Mouse (Mus musculus): ENCODE data around the gene 4930522L14Rik. TPM values are rescaled to one million over a fixed set of nuclear protein-coding genes. Genes with fewer than 3 reads are reported as not detected.
"Not testable (repeated sequence)": the region's sequence is repeated elsewhere in the genome, so short reads cannot be mapped to it uniquely, and the experiment has no call there.

Gene 4930522L14Rik
- 10.5 and 12.2 TPM in 2 replicates for polyA plus RNA-seq (2012; ENCODE audit: insufficient read depth, insufficient read length, missing spikeins)

- H3K27ac ChIP-seq (ENCODE audit: insufficient read depth, low read depth, low read length): 0 out of 2 replicates have a peak within 1 kb of the TSS, but pooled peaks have one; percentile 19
- H3K4me1 ChIP-seq (ENCODE audit: control insufficient read depth, insufficient read depth, low read length): not testable (repeated sequence)
Measured at GRCm38 (mm10) chr5:109751391-109752071, at the start of gene 4930522L14Rik. Gene 4930522L14Rik, minus strand, starts transcription at chr5:109751886.

GRCm38 (mm10) chr5:109801466-109801865 is 49.8 kb upstream of the 4930522L14Rik start:
- H3K27ac ChIP-seq (ENCODE audit: insufficient read depth, low read depth, low read length); H3K4me3 ChIP-seq (ENCODE audit: insufficient read depth, low read length); H3K4me1 ChIP-seq (ENCODE audit: control insufficient read depth, insufficient read depth, low read length): not testable (repeated sequence)

More at GRCm38 (mm10) chr5:109751391-109752071, at the start of gene 4930522L14Rik:
- peak within 1 kb of the TSS; percentile 82 for H3K4me3 ChIP-seq (ENCODE audit: insufficient read depth, low read length)

DNA sequence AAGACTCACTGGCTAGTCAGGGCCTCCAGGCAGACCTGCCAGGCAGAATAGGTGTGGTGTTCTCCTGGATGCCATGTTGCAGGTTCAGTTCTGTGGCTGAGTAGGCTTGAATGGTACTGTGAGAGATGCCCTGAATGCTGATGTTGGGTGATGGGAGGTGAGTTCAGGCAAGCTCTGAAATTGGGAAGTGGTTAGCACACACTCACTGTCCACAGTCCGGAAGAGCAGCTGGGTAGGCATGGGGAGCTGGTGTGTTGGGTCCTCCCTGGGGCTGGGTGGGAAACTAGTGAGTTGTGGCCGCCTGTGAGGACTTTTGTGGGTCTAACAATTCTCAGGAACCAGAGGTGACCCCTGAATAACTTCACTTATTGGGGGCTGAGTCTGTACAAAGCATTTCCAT is 48.3 kb upstream of the 4930522L14Rik start:
- H3K27ac ChIP-seq (ENCODE audit: insufficient read depth, low read depth, low read length); H3K4me3 ChIP-seq (ENCODE audit: insufficient read depth, low read length); H3K4me1 ChIP-seq (ENCODE audit: control insufficient read depth, insufficient read depth, low read length): not testable (repeated sequence)

- not testable (repeated sequence) for H3K4me1 ChIP-seq (ENCODE audit: control insufficient read depth, insufficient read depth, low read length); H3K4me3 ChIP-seq (ENCODE audit: insufficient read depth, low read length); H3K27ac ChIP-seq (ENCODE audit: insufficient read depth, low read depth, low read length)
Measured at GRCm38 (mm10) chr5:109797017-109797416, 45.3 kb upstream of the 4930522L14Rik start.

DNA sequence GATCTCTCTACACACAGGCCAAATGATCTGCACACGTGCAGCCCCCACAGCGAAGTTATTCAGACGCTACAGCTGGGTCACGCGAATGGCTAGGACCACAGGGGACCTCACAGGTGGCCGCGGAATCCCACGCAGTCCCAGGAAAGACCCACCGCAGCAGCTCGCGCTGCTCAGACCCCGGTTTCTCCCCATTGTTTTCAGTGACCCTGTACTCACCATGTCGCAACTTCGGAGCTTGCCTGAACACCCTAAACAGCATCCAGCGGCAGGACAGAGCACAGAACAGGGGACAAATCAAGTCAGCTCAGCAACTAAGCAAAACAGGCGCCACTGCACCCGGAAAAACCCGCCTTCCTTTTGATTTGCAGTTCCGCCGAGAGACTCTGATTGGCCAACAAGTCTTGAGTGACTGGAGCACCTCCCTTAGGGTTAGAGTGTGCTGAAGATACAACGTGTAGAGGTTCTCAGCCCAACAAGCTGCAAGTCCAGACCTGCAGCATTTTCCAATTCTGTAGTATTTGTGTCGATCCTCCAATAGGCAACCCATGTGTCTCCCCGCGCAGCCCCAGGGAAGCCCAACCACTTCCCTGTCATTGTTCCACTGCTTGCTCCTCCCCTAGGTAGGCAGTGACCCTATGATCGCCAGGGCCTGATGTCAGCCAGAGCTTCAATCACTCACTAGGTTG is 44.4 kb upstream of the 4930522L14Rik start:
- not testable (repeated sequence) for H3K4me1 ChIP-seq (ENCODE audit: control insufficient read depth, insufficient read depth, low read length)
- Histone ChIP-seq H3K27ac (ENCODE audit: insufficient read depth, low read depth, low read length) (peak overlapping the region; percentile 58), H3K4me3 (ENCODE audit: insufficient read depth, low read length) (peak overlapping the region; percentile 76)

DNA sequence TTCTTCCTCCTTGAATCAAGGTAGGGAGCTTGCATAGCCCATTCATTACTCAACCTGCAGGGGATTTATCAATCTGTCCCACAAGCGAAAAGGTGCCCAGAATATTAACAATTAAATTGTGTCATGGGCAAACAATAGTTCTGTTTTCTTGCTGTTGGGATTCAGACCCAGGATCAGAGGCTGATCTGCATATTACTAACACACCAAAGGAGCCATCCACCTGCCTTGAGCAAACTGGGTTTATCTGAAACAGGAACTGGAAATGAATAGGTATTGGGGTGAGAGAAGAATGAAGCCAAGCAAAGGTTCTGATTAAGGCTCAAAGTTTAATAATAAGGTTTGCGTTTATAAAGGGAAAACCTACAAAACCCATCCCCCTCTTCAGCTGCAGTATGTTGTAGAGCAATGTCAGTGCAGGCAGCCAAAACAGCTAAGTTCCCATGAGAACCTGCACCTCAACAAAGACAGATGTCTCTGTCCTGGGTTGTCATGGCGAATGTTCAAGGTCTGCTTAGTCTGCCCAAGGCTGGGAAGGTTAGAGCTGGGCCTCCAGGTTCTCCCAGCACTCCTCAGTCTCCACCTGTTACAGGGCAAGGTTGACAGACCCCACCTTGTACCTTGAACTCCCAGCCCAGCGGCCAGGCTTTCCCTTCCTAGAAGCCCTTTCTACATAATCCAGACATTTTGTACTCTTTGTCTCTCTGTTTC is 541 bp upstream of the 4930522L14Rik start:
- peak overlapping the region; percentile 82 for H3K4me3 ChIP-seq (ENCODE audit: insufficient read depth, low read length)
- H3K4me1 ChIP-seq (ENCODE audit: control insufficient read depth, insufficient read depth, low read length); H3K27ac ChIP-seq (ENCODE audit: insufficient read depth, low read depth, low read length): not testable (repeated sequence)

- not testable (repeated sequence) for H3K4me1 ChIP-seq (ENCODE audit: control insufficient read depth, insufficient read depth, low read length); H3K27ac ChIP-seq (ENCODE audit: insufficient read depth, low read depth, low read length); H3K4me3 ChIP-seq (ENCODE audit: insufficient read depth, low read length)
Measured at GRCm38 (mm10) chr5:109745081-109745480, 6.6 kb downstream of the 4930522L14Rik start.

DNA sequence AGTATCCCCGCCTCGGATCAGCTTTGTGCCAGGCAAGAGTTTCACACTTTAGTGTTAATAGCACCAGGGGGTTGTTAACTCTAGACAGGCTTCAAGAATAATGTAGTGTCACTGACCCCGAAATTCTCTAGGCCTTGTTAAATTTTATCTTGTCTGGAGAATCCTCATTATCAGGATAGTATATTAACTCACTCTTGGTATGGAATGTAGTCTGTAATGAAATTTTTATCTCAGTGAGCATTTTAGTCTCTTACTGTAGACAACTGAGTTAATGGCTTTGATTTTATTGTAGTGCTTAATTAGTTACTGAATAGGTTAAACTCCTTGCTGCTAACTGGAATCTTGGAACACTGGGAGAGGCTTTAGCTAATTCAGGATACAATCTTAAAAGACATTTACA is 34.3 kb downstream of the 4930522L14Rik start:
- not testable (repeated sequence) for H3K4me1 ChIP-seq (ENCODE audit: control insufficient read depth, insufficient read depth, low read length); H3K4me3 ChIP-seq (ENCODE audit: insufficient read depth, low read length); H3K27ac ChIP-seq (ENCODE audit: insufficient read depth, low read depth, low read length)

GRCm38 (mm10) chr5:109691205-109691965 is 60.3 kb downstream of the 4930522L14Rik start:
- H3K4me1 ChIP-seq (ENCODE audit: control insufficient read depth, insufficient read depth, low read length); H3K27ac ChIP-seq (ENCODE audit: insufficient read depth, low read depth, low read length): not testable (repeated sequence)
- H3K4me3 ChIP-seq (ENCODE audit: insufficient read depth, low read length): peak overlapping the region; percentile 90

GRCm38 (mm10) chr5:109690537-109691201 is 61.0 kb downstream of the 4930522L14Rik start, which contains the start of gene 5430403G16Rik:
Gene 5430403G16Rik, minus strand, starts transcription at chr5:109691041.
- not testable (repeated sequence) for H3K4me1 ChIP-seq (ENCODE audit: control insufficient read depth, insufficient read depth, low read length)
- Histone ChIP-seq H3K4me3 (ENCODE audit: insufficient read depth, low read length) (peak within 1 kb of the TSS; percentile 90), H3K27ac (ENCODE audit: insufficient read depth, low read depth, low read length) (peak within 1 kb of the TSS; percentile 39)

Other genes with a start within 250 kb of the 4930522L14Rik start
- gene Crlf2, start 192.9 kb downstream of the 4930522L14Rik start, polyA plus RNA-seq (2012; ENCODE audit: insufficient read depth, insufficient read length, missing spikeins): 74.3 and 77.8 TPM in 2 replicates
- 2.7 and 3.7 TPM in 2 replicates for gene 5430403G16Rik, start 60.8 kb downstream of the 4930522L14Rik start, polyA plus RNA-seq (2012; ENCODE audit: insufficient read depth, insufficient read length, missing spikeins)
- gene Gm15446, start 171.5 kb upstream of the 4930522L14Rik start, polyA plus RNA-seq (2012; ENCODE audit: insufficient read depth, insufficient read length, missing spikeins): 10.5 and 13.2 TPM in 2 replicates
- 13.6 and 20.8 TPM in 2 replicates for gene Zfp932, start 244.6 kb upstream of the 4930522L14Rik start, polyA plus RNA-seq (2012; ENCODE audit: insufficient read depth, insufficient read length, missing spikeins)